Mouse (Mus musculus) hindbrain, embryonic 14.5 days (tissue): ENCODE data around the gene Nfasc. TPM values are rescaled to one million over a fixed set of nuclear protein-coding genes. Genes with fewer than 3 reads are reported as not detected.

ENCODE experiments used
- ATAC-seq: fragments of 200-750 bp; cut with Nextera tagmentation; 2 replicates; pipeline ENCODE4 v1.8.0; 2017; ENCODE audit warnings: moderate number of reproducible peaks, mild to moderate bottlenecking, moderate TSS enrichment, moderate library complexity; ENCODE audit not compliant: low FRiP score
- DNase-seq: peaks from one replicate; pipeline ENCODE4 v3.0.0-alpha.2; 2015; ENCODE audit warnings: low spot score
- H3K27ac ChIP-seq: fragments of 300-500 bp; sonication (generic); 2 replicates; pipeline ENCODE4 v1.5.1; 2014; ENCODE audit warnings: mild to moderate bottlenecking, moderate library complexity
- H3K27me3 ChIP-seq: fragments of 300-500 bp; sonication (generic); 2 replicates; pipeline ENCODE4 v1.6.1; 2014; ENCODE audit warnings: mild to moderate bottlenecking, low read length, mixed read lengths; ENCODE audit not compliant: control insufficient read depth, insufficient read depth
- H3K36me3 ChIP-seq: fragments of 300-500 bp; sonication (generic); replicated peaks from 2 replicates; pipeline ENCODE4 v1.6.1; 2014; ENCODE audit not compliant: control insufficient read depth, insufficient read depth
- H3K4me1 ChIP-seq: fragments of 300-500 bp; sonication (generic); replicated peaks from 2 replicates; pipeline ENCODE4 v1.6.1; 2014; ENCODE audit warnings: antibody characterized with exemption, low read length, mixed read lengths; ENCODE audit not compliant: control insufficient read depth, insufficient read depth
- H3K4me2 ChIP-seq: fragments of 300-500 bp; sonication (generic); replicated peaks from 2 replicates; pipeline ENCODE4 v1.6.1; 2014; ENCODE audit warnings: mild to moderate bottlenecking, moderate library complexity
- H3K4me3 ChIP-seq: fragments of 300-500 bp; sonication (generic); replicated peaks from 2 replicates; pipeline ENCODE4 v1.5.1; 2014; ENCODE audit warnings: mild to moderate bottlenecking, low read length
- H3K9ac ChIP-seq: fragments of 300-500 bp; sonication (generic); 2 replicates; pipeline ENCODE4 v1.6.1; 2014
- H3K9me3 ChIP-seq: fragments of 300-500 bp; sonication (generic); 2 replicates; pipeline ENCODE4 v1.6.1; 2016; ENCODE audit warnings: low read length; ENCODE audit not compliant: control insufficient read depth
- WGBS: fragments of 180-500 bp; shearing (Covaris S2); extraction: QIAGEN DNeasy Blood & Tissue Kit; methylation state at CpG from one replicate; pipeline ENCODE4 v1.1.7; 2014; 5-methylcytosine and 5-hydroxymethylcytosine counted together
- polyA plus RNA-seq: library from polyadenylated mRNA; unstranded; fragments of >200 nt; fragmentation: Nextera tagmentation; extraction: Ambion mirVana; gene quantifications from 2 replicates; pipeline ENCODE4 v1.2.1, GENCODE M21; 2014

Gene Nfasc
- polyA plus RNA-seq, 1 experiment from 2014 or later = 42.8 TPM

DNA sequence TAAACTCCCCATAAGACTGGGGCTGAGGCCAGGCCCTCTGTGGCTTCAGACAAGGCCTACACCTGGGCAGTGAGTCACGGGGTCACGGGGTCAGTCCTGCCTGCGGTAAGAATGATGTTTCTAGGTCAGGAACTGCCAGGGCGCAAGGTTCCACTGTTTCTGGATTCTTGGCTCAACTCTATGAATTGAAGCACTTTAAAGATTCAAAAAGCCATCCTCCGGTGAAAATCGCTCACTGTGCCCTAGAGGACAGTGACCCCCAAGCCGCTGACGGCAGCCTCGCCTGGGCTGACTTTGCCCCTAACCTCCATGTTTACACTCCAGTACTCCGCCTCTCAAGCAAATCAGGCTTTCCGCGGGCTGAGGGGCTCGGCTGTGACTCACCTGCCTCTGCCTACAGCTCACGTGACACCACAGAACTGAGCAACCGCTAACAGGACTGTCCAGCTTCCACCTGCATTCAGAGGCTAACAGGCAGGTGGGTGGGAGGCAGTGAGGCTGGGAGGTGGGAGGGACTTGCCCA lies 154.9 kb downstream of the Nfasc start:
- DNase-seq = no peak
- Histone ChIP-seq H3K27me3 (no peaks in the 10 kb centered on the region), H3K9ac (no peak overlapping the region), H3K9me3 (no peaks in the 10 kb centered on the region), H3K4me3 (no peak overlapping the region), H3K36me3 (peaks cover 15% of the 10 kb centered on the region), H3K4me2 (no peak overlapping the region), H3K4me1 (peaks cover 29% of the 10 kb centered on the region), H3K27ac (no peak overlapping the region)
- WGBS = 59% methylated on average over 15 of the region's 15 CpGs
- ATAC-seq = no peak

DNA sequence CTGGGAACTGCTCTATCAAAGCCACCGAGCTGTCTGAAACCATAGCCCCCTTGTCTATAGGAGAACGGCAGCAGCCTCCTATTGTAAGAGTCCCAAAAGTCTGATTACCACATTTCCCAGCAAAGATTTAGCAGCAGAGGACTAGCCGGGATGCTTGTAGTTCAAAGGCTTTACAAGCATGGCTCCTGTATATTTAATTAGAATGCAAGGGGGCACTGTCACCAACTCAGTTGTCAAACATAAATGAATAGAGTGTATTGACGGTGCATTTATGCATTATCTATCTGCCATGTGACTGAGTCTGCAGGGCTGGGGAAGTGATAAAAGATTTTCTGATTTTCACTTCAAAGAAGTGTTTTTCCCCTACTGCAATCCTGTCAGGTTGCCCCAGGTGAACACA lies 156.2 kb downstream of the Nfasc start:
- peaks cover 12% of the 10 kb centered on the region for H3K36me3 ChIP-seq
- no peak for DNase-seq
- H3K9me3 ChIP-seq = no peaks in the 10 kb centered on the region
- H3K27ac ChIP-seq = peak overlapping the region; percentile 58
- H3K27me3 ChIP-seq = no peaks in the 10 kb centered on the region
- H3K9ac ChIP-seq = no peak overlapping the region; the same call in 1 of the 2 replicates
- no peak for ATAC-seq
- no peak overlapping the region for H3K4me2 ChIP-seq
- H3K4me1 ChIP-seq = peaks cover 41% of the 10 kb centered on the region
- no peak overlapping the region for H3K4me3 ChIP-seq
- 22% methylated on average over 4 of the region's 4 CpGs for WGBS

DNA sequence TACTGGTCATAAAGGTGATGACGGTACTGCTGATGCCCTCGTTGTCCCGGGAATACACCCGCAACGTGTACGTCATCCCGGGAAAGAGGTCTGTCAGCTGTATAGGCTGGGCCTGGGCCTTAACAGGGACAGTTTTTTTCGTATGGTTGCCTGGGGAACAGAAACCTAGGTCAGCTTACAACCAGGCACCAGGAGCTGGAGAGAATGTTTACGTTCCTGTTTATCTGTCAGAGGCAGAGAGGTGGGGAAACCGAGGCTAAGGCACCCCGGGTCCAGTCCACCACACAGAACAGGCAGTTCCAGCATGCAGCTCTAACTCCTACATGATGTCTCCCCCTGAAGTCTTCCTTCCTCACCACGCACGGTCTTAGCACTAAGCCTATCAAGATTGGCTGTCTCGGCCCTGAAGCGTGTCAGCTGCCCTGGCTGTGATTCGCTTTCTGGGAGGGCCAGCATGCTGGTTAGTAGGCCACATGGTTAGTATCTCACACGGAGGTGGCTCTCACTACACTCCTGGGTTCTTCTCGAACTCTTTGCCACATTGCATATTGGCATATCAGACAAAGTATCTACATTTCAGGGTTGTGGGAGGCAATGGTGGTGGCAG lies 158.5 kb downstream of the Nfasc start:
- Histone ChIP-seq H3K36me3 (peaks cover 25% of the 10 kb centered on the region), H3K4me2 (no peak overlapping the region), H3K4me1 (peaks cover 41% of the 10 kb centered on the region), H3K27ac (peak overlapping the region; percentile 82), H3K9me3 (no peaks in the 10 kb centered on the region), H3K9ac (peak overlapping the region; percentile 18; the same call in 1 of the 2 replicates), H3K27me3 (no peaks in the 10 kb centered on the region), H3K4me3 (no peak overlapping the region)
- 72% methylated on average over 18 of the region's 18 CpGs for WGBS
- ATAC-seq (no peak; the same call in 1 of the 2 replicates), DNase-seq (no peak)

- Histone ChIP-seq H3K4me2 (no peak overlapping the region), H3K27me3 (no peaks in the 10 kb centered on the region), H3K9ac (peak overlapping the region; percentile 42), H3K9me3 (no peaks in the 10 kb centered on the region), H3K36me3 (peaks cover 20% of the 10 kb centered on the region), H3K4me1 (peaks cover 41% of the 10 kb centered on the region), H3K27ac (peak overlapping the region; percentile 82), H3K4me3 (no peak overlapping the region)
- WGBS = 12% methylated on average over 14 of the region's 14 CpGs
- peak; percentile 27 for DNase-seq
- peak; percentile 54 for ATAC-seq
Observed at GRCm38 (mm10) chr1:132581845-132582839, 159.5 kb downstream of the Nfasc start.

GRCm38 (mm10) chr1:132580063-132580462 lies 161.5 kb downstream of the Nfasc start:
- no peaks in the 10 kb centered on the region for H3K9me3 ChIP-seq
- H3K36me3 ChIP-seq = peaks cover 24% of the 10 kb centered on the region
- no peak for ATAC-seq
- DNase-seq = no peak
- no peak overlapping the region for H3K4me2 ChIP-seq
- peaks cover 27% of the 10 kb centered on the region for H3K4me1 ChIP-seq
- no peak overlapping the region for H3K4me3 ChIP-seq
- no peak overlapping the region for H3K9ac ChIP-seq
- 93% methylated on average over 7 of the region's 7 CpGs for WGBS
- peak overlapping the region; percentile 35; the same call in 1 of the 2 replicates for H3K27ac ChIP-seq
- H3K27me3 ChIP-seq = no peaks in the 10 kb centered on the region

- 95% methylated on average over 8 of the region's 8 CpGs for WGBS
Observed at GRCm38 (mm10) chr1:132576845-132577244, 164.8 kb downstream of the Nfasc start.

GRCm38 (mm10) chr1:132572851-132573250 lies 168.7 kb downstream of the Nfasc start:
- Histone ChIP-seq H3K36me3 (peaks cover 23% of the 10 kb centered on the region), H3K9ac (no peak overlapping the region), H3K4me3 (no peak overlapping the region), H3K27me3 (no peaks in the 10 kb centered on the region), H3K27ac (no peak overlapping the region), H3K9me3 (no peaks in the 10 kb centered on the region), H3K4me2 (no peak overlapping the region), H3K4me1 (peaks cover 8% of the 10 kb centered on the region)
- ATAC-seq = no peak
- WGBS = 91% methylated on average over 7 of the region's 7 CpGs
- DNase-seq = no peak

More at GRCm38 (mm10) chr1:132576845-132577244, 164.8 kb downstream of the Nfasc start:
- no peak overlapping the region for H3K9ac ChIP-seq
- no peaks in the 10 kb centered on the region for H3K27me3 ChIP-seq
- DNase-seq = no peak
- no peak overlapping the region for H3K27ac ChIP-seq
- H3K4me1 ChIP-seq = peaks cover 13% of the 10 kb centered on the region
- H3K4me2 ChIP-seq = no peak overlapping the region
- no peaks in the 10 kb centered on the region for H3K9me3 ChIP-seq
- peaks cover 32% of the 10 kb centered on the region for H3K36me3 ChIP-seq
- no peak overlapping the region for H3K4me3 ChIP-seq
- ATAC-seq = no peak

- 95% methylated on average over 1 of the region's 1 CpGs for WGBS
- Histone ChIP-seq H3K27me3 (no peaks in the 10 kb centered on the region), H3K9ac (no peak overlapping the region), H3K36me3 (peaks cover 16% of the 10 kb centered on the region), H3K9me3 (no peaks in the 10 kb centered on the region), H3K4me2 (no peak overlapping the region), H3K27ac (no peak overlapping the region), H3K4me3 (no peak overlapping the region), H3K4me1 (peaks cover 8% of the 10 kb centered on the region)
- no peak for DNase-seq
- no peak for ATAC-seq
Observed at GRCm38 (mm10) chr1:132571613-132572012, 170.0 kb downstream of the Nfasc start.

- Histone ChIP-seq H3K4me1 (peaks cover 8% of the 10 kb centered on the region), H3K4me2 (no peak overlapping the region), H3K9ac (no peak overlapping the region), H3K27me3 (no peaks in the 10 kb centered on the region), H3K36me3 (peaks cover 16% of the 10 kb centered on the region), H3K4me3 (no peak overlapping the region), H3K27ac (peak overlapping the region; percentile 70; the same call in 1 of the 2 replicates), H3K9me3 (no peaks in the 10 kb centered on the region)
- no peak for ATAC-seq
- WGBS = 88% methylated on average over 8 of the region's 8 CpGs
- DNase-seq = no peak
Observed at GRCm38 (mm10) chr1:132570906-132571305, 170.7 kb downstream of the Nfasc start.
